Mouse (Mus musculus): ENCODE measurements around the gene Gm20458.

GRCm38 (mm10) chr2:164521841-164522240, 61.1 kb downstream of the Gm20458 start:
- no peak for TF ChIP-seq GATA1 (IDR thresholded peaks at IDR 0.05; ENCODE audit: borderline replicate concordance, low read length)
- TF ChIP-seq FLI1 (IDR thresholded peaks at IDR 0.05; ENCODE audit: low read length), result no peak

All from megakaryocyte, embryonic 14.5 days (primary cell).